Mouse (Mus musculus) heart, postnatal 0 days (tissue): ENCODE results near the gene Ecd. TPM values are rescaled to one million over a fixed set of nuclear protein-coding genes. Genes with fewer than 3 reads are reported as not detected.
A peak's percentile ranks its signal among the peaks of the same experiment; 100 is the strongest.

Experiments
- ATAC-seq: fragments of 200-750 bp; cut with Nextera tagmentation; 2 replicates; pipeline ENCODE4 v1.8.0; 2017; ENCODE audit warnings: low read depth, moderate number of reproducible peaks, moderate library complexity; ENCODE audit not compliant: insufficient read depth
- DNase-seq: peaks from one replicate; pipeline ENCODE4 v3.0.0-alpha.2; 2016; ENCODE audit warnings: low spot score
- H3K27ac ChIP-seq: fragments of 300-500 bp; sonication (generic); 2 replicates; pipeline ENCODE4 v1.5.1; 2014; ENCODE audit warnings: low read depth, mild to moderate bottlenecking
- H3K27me3 ChIP-seq: fragments of 300-500 bp; sonication (generic); 2 replicates; pipeline ENCODE4 v1.6.1; 2014; ENCODE audit warnings: low read length, mixed read lengths; ENCODE audit not compliant: control insufficient read depth, insufficient read depth
- H3K36me3 ChIP-seq: fragments of 300-500 bp; sonication (generic); replicated peaks from 2 replicates; pipeline ENCODE4 v1.6.1; 2014; ENCODE audit warnings: low read length, mixed read lengths; ENCODE audit not compliant: control insufficient read depth, insufficient read depth
- H3K4me1 ChIP-seq: fragments of 300-500 bp; sonication (generic); 2 replicates; pipeline ENCODE4 v1.6.1; 2014; ENCODE audit warnings: antibody characterized with exemption; ENCODE audit not compliant: control insufficient read depth, insufficient read depth
- H3K4me2 ChIP-seq: fragments of 300-500 bp; sonication (generic); 2 replicates; pipeline ENCODE4 v1.6.1; 2014; ENCODE audit warnings: low read depth, mild to moderate bottlenecking, low read length, moderate library complexity
- H3K4me3 ChIP-seq: fragments of 300-500 bp; sonication (generic); 2 replicates; pipeline ENCODE4 v1.5.1; 2014; ENCODE audit warnings: low read depth, low read length
- H3K9ac ChIP-seq: fragments of 300-500 bp; sonication (generic); replicated peaks from 2 replicates; pipeline ENCODE4 v1.6.1; 2014; ENCODE audit warnings: low read depth, low read length, mixed read lengths
- H3K9me3 ChIP-seq: fragments of 300-500 bp; sonication (generic); replicated peaks from 2 replicates; pipeline ENCODE4 v1.6.1; 2016; ENCODE audit warnings: low read length; ENCODE audit not compliant: control insufficient read depth
- CTCF ChIP-seq: IDR thresholded peaks from 2 replicates; pipeline ENCODE4 v1.5.1; 2016; ENCODE audit warnings: antibody characterized with exemption, control low read depth, low read depth
- EP300 ChIP-seq: IDR thresholded peaks from 2 replicates; pipeline ENCODE4 v1.6.1; 2016; ENCODE audit warnings: antibody characterized with exemption, low read depth
- WGBS: fragments of 180-500 bp; shearing (Covaris S2); extraction: QIAGEN DNeasy Blood & Tissue Kit; methylation state at CpG from one replicate; pipeline ENCODE4 v1.1.7; 2014; 5-methylcytosine and 5-hydroxymethylcytosine counted together
- polyA plus RNA-seq: library from polyadenylated mRNA; unstranded; fragments of >200 nt; fragmentation: Nextera tagmentation; extraction: Ambion mirVana; gene quantifications from 2 replicates; pipeline ENCODE4 v1.2.1, GENCODE M21; 2015
- total RNA-seq: library from RNA; depleted of rRNA; stranded (reverse); fragments of >200 nt; gene quantifications from 2 replicates; pipeline ENCODE4 v1.2.3, GENCODE M21; 2014; ENCODE audit warnings: low replicate concordance

Ecd gene
- total and polyA plus RNA-seq, 2 experiments from 2014 or later = 19.1 to 24.3 TPM

DNA sequence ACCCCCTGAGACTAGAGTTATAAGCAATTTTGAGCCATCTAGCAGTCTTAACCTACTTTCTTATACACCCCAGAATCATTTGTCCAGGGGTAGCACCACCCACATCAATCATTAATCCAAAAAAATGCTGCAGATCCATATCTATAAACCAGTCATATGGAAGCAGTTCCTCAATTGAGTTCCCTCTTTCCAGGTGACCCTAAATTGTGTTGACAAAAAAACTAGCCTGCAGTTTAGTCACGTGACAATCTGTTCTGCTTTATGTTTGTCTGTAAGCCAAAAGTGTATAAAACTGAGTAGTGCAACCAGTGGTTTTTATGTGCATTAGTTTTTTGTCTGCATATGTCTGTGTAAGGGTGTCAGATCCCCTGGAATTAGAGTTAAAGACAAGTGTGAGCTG lies 23.9 kb upstream of the Ecd start:
- ATAC-seq = no peak
- H3K36me3 ChIP-seq = peaks cover 60% of the 10 kb centered on the region
- 97% methylated on average over 1 of the region's 1 CpGs for WGBS

DNA sequence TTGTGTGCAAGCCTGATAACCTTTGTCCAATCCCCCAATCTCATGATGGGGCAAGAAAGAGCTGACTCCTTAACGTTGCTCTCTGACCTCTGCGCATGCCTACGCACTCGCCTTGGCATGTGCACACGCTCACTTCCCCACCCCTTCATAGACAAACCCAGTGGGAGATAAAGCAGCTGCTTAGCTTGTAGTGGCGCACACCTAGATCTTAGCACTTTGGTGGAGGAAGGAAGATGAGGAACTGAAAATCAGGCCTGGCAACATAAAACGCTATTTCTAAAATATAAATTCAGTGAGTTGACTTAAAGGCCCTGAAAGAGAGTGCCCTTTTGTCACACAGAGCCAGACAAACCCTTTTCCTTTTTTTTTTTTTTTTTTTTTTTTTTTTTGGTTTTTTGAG lies 22.9 kb upstream of the Ecd start:
- Histone ChIP-seq H3K4me1 (no peaks in the 10 kb centered on the region), H3K27ac (no peak overlapping the region), H3K36me3 (peaks cover 62% of the 10 kb centered on the region), H3K9ac (no peak overlapping the region), H3K27me3 (no peaks in the 10 kb centered on the region), H3K9me3 (no peaks in the 10 kb centered on the region), H3K4me2 (no peak overlapping the region), H3K4me3 (no peak overlapping the region)
- DNase-seq (no peak), ATAC-seq (no peak)
- no peak for TF ChIP-seq EP300
- TF ChIP-seq CTCF = no peak
- WGBS = 78% methylated on average over 7 of the region's 7 CpGs

More for the DNA sequence above, 23.9 kb upstream of the Ecd start:
- Histone ChIP-seq H3K9me3 (no peaks in the 10 kb centered on the region), H3K9ac (no peak overlapping the region), H3K4me2 (no peak overlapping the region), H3K27ac (no peak overlapping the region), H3K4me1 (no peaks in the 10 kb centered on the region), H3K27me3 (no peaks in the 10 kb centered on the region), H3K4me3 (no peak overlapping the region)
- DNase-seq = no peak
- TF ChIP-seq CTCF = no peak
- TF ChIP-seq EP300 = no peak

DNA sequence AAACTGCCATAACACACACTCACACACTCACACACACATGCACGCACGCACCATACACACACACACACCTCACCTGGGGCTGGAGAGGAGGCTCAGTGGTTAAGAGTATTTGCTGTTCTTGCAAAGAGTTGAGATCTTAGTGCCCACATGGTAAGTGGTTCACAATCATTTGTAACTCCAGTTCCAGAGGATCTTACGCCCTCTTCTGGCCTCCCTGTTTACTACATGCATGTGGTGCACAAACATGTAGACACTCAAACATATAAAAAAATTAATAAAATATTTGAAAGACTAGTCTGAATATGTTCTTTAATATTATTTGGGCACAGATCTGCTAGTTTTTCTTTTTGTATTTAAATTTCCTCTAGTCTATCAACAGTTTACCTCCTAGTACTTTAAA lies 20.4 kb upstream of the Ecd start:
- Histone ChIP-seq H3K4me2 (no peak overlapping the region), H3K4me1 (no peaks in the 10 kb centered on the region), H3K36me3 (peaks cover 65% of the 10 kb centered on the region), H3K27me3 (no peaks in the 10 kb centered on the region), H3K9me3 (no peaks in the 10 kb centered on the region), H3K9ac (no peak overlapping the region), H3K4me3 (no peak overlapping the region), H3K27ac (no peak overlapping the region)
- 90% methylated on average over 3 of the region's 3 CpGs for WGBS
- no peak for ATAC-seq
- no peak for DNase-seq
- TF ChIP-seq EP300 = no peak
- TF ChIP-seq CTCF = no peak

DNA sequence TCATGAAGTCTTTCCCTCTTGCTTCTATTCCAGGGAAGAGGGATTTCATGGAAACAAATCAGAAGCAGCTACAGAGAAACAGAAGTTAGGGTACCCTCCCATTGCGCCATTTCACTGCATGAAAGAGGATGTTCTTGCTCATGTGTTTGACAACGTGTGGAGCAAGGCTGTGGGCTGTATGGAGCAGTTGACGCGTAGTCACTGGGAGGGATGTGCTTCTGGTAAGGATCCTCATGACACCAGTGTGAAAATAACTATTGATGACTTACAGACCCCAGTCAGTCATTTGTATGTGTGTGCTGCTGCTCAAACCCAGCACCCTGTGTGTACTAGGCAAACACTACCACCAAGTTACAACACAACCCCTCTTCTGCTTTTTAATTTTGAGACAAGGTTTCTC lies 15.3 kb upstream of the Ecd start:
- Histone ChIP-seq H3K4me2 (no peak overlapping the region), H3K27ac (no peak overlapping the region), H3K9ac (no peak overlapping the region), H3K9me3 (no peaks in the 10 kb centered on the region), H3K4me1 (no peaks in the 10 kb centered on the region), H3K36me3 (peaks cover 88% of the 10 kb centered on the region), H3K4me3 (no peak overlapping the region), H3K27me3 (no peaks in the 10 kb centered on the region)
- TF ChIP-seq CTCF = no peak
- TF ChIP-seq EP300 = no peak
- DNase-seq (no peak), ATAC-seq (no peak)
- 87% methylated on average over 4 of the region's 4 CpGs for WGBS

DNA sequence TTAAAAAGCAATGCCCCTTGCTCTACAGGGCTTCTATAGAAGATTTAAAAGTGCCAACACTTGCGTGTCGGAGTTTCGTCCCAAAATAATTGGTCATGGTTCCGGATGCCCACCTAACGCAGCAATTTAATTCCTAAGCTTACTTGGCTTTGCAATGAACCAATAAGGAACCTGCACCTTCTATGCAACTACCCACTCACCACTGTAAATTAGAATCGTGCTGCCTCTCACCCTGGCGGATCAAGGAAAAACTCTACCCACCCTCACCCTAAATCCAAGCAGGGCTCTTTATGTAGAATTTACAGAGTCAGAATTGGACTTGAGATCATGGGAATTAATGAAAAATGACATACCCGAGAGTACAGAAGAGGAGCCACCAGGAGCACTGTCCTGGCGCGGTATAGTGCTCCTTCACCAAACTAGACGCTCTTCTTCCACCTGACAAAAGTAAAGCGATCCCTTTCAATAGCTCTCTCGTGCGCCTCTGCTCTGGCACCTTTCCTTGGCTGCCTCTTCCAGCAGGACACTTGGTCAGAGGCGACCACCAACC lies 405 bp downstream of the Ecd start:
- H3K4me3 ChIP-seq = peak overlapping the region; percentile 88
- H3K27me3 ChIP-seq = no peaks in the 10 kb centered on the region
- peak overlapping the region; percentile 93 for H3K9ac ChIP-seq
- TF ChIP-seq EP300 (no peak), CTCF (no peak)
- no peaks in the 10 kb centered on the region for H3K9me3 ChIP-seq
- WGBS = 5% methylated on average over 15 of the region's 15 CpGs
- peaks cover 14% of the 10 kb centered on the region for H3K4me1 ChIP-seq
- H3K36me3 ChIP-seq = peaks cover 25% of the 10 kb centered on the region
- DNase-seq (peak; percentile 34), ATAC-seq (peak; percentile 36)
- H3K27ac ChIP-seq = peak overlapping the region; percentile 97
- peak overlapping the region; percentile 86 for H3K4me2 ChIP-seq

DNA sequence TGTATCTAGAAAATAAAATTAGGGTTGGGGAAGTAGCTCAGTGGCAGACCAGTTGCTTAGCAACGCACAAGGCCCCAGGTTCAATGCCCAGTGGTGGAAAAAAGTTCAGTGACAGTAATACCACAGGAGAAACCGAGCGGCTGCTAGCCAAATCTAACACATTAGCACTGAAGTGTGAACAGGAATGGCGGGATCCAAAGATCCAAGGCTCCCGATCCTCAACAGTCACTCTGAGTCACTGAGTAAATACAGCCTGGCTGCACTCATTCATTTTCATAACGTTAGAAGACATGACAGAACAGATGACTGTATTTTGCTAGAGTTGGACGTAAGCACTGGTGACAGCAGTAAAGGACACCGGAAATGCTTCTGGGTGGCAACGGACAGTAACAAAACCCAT lies 2.0 kb downstream of the Ecd start:
- H3K9ac ChIP-seq = no peak overlapping the region
- DNase-seq (no peak), ATAC-seq (no peak)
- no peak overlapping the region for H3K4me2 ChIP-seq
- TF ChIP-seq EP300 = no peak
- no peak for TF ChIP-seq CTCF
- peaks cover 14% of the 10 kb centered on the region for H3K4me1 ChIP-seq
- H3K36me3 ChIP-seq = peaks cover 26% of the 10 kb centered on the region
- 78% methylated on average over 9 of the region's 9 CpGs for WGBS
- no peak overlapping the region for H3K4me3 ChIP-seq
- no peak overlapping the region for H3K27ac ChIP-seq
- H3K27me3 ChIP-seq = no peaks in the 10 kb centered on the region
- H3K9me3 ChIP-seq = no peaks in the 10 kb centered on the region
